Mouse (Mus musculus) 3T3-L1 (cell line): ENCODE measurements around the gene Lin28b.

ENCODE experiments used
- DNase-seq: peaks from one replicate; pipeline ENCODE4 v3.0.0-alpha.2; 2015; ENCODE audit warnings: low read depth, low spot score

Lin28b gene

GRCm38 (mm10) chr10:45485761-45486602, at the start of gene Lin28b:
TSS of gene Lin28b (minus strand) at chr10:45486395.
- no peak for DNase-seq

- peak; percentile 58 for DNase-seq
Observed at GRCm38 (mm10) chr10:45511764-45512163, 25.6 kb upstream of the Lin28b start.

DNA sequence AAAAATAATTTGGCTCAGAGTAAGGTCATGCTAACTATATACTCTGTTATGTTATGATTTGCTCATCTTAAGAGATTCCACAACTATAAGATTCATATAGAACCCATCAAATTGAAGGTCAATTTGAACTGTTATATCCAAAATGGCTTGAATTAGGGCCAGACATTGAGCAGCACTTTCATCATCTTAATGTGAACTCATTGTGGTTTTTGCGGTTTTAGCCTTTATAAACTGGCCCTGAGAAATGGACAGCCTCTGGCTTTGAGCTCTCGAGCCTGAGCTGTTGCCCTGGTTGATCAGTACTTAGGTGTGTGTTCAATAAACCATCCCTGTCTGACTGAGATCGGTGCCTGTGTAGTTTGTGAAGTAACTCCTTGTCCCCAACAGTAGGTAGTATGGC, 24.5 kb upstream of the Lin28b start:
- peak; percentile 55 for DNase-seq

DNA sequence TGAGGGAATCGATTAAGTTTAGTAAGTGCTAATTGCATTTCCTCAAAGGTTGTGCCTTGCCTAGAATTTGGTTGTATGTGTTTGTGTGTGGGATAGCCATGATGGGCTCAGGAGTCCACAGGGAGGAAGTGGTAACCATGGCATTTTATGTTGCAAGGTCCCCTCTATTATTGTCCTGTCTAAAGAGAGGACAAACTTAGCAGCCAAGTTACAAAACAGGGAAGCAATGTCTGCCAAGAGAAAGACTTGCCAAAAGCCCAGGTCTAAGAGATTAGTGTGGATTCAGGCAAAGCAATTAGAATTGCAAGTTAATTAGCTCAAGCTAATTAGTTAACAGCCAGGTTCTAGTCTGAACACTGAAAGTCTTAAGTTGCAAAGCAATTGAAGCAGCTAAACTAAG, 14.1 kb upstream of the Lin28b start:
- DNase-seq, result no peak

DNA sequence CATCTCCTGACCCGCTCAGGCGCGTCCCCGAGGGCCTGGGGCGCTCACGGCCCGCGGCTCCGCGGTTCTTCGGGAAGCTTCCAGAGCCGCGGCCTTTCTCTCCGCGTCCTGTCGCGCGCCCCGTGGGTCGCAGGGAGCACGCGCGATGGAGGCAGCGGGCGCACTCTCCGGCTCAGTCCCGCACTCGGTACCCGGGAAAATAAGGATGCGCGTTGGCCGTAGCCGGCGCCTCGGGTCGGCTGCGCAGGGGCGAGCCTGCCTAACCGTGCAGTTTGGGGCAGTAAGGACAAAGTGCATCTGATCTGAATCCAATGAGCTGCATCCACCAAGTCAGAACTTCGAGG, 380 bp upstream of the Lin28b start:
- no peak for DNase-seq

DNA sequence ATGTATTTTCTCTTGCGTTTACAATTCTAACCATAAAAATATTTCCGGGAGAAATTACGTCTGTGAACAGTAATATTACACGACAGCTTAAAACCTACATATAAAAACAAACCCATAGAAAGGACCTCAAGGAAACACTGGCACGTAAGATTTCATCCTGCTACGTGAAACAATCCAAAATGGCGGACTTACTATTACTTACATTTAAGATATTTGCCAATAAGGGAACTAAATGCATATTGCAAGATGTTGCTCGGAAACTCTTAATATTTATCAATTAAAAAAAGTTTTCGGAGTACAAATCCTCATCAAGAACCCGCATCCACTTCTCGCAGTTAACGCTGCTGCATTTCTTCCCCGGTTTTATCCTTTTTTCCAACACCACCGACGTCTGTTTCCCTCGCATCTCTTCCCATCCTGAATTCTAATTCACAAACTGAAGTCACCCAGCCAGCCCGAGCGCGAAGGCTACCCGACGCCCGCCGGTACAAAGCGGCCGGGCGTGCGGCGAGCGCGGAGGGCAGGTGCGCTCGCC, 902 bp downstream of the Lin28b start:
- no peak for DNase-seq

DNA sequence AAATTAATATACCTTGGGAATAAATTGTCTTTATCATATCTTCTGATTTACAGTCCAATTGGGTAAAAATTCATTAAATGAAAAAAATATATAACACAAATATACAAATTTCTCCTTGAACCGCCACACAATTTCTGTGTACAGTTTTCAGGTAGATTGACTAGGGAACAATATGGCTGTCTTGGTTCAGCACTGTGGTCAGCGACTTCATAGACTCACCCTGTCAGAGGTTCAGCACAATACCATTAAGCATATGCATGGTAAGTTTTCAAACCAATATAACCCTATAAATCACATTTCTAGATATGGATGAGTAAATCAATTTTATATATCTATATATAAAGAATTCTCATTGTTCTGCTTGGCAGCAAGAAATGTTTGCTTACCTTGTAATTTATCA, 3.0 kb downstream of the Lin28b start:
- DNase-seq, result peak; percentile 63

DNA sequence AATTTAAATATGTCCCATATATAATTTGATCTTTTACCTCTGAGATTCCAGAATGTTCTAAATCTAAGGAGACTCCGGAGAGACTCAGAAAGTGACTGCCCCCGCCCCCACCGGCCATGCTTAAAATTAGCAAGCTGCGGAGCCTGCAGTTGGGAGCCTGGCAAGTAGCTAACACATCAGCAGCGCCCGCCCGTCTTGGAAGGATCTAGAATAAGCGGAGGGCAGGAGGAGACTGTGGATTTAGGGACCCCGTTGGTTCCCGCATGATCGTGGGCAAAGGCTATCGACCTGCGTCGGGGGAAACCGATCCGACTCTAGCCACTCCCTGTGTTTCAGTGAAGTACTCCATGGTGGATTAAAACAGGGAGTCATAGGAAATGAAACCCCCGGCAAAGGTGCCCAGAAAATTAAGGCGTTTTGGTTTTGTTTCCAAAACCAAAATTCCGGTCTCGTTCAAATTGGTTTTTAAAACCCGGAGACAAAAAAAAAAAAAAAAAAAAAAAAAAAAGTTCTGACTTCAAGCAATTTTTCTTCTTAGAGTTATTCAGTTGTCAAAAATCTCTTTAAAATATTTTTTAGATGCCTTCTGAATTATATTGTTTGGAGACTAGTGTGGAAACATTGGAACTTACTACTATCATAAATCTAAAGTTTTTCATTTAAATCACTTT, 12.4 kb downstream of the Lin28b start:
- no peak for DNase-seq

- no peak for DNase-seq
Observed at GRCm38 (mm10) chr10:45473143-45473484, 13.1 kb downstream of the Lin28b start.

- no peak for DNase-seq
Observed at GRCm38 (mm10) chr10:45472431-45473142, 13.6 kb downstream of the Lin28b start.

DNA sequence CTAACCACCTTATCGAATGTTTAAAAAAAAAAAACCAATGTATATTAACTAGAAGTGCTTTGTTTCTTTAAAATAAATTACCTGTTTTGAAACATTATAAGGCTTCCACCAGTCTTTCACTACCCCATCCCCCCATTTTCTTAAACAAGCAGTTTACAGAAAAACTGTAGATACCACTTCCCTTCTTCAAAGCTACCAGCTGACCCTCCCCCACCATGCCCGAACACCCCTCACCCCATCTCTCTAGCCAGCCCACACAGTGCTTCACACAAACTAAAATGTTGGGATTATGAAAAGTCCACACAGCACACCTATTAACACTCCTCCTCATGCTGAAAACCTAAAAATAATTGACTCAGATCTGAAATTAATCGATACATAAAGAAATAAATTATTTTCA, 14.9 kb downstream of the Lin28b start:
- no peak for DNase-seq

DNA sequence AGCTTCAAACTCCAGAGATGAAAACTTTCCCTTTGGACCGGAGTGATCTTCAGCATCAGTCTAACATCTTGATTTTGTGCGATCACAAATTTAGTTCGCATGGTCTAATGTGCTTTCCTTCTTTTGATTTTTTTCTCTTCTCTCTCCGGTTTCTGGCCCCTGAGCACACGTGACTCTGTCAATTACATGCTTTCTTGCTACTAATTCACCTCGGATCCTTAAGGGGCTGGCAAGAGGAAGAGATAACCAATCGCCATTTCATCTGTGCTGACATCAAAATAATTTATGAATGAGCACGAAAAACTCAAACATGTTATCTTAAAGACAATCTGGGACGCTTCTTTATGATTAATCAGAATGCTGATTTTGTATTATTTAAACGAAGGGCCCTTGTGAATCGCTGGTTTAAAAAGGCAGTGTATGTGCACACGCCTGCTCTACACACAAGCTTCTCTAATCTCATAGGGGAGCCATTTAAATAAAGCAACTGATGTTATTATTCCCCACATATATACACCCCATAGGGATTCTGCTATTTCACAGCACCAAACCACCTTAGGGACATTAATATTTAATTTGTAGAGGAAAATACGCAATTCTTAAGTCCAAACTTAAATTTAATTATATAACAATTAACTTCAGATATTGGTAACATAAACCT, 16.0 kb downstream of the Lin28b start:
- peak; percentile 65 for DNase-seq

DNA sequence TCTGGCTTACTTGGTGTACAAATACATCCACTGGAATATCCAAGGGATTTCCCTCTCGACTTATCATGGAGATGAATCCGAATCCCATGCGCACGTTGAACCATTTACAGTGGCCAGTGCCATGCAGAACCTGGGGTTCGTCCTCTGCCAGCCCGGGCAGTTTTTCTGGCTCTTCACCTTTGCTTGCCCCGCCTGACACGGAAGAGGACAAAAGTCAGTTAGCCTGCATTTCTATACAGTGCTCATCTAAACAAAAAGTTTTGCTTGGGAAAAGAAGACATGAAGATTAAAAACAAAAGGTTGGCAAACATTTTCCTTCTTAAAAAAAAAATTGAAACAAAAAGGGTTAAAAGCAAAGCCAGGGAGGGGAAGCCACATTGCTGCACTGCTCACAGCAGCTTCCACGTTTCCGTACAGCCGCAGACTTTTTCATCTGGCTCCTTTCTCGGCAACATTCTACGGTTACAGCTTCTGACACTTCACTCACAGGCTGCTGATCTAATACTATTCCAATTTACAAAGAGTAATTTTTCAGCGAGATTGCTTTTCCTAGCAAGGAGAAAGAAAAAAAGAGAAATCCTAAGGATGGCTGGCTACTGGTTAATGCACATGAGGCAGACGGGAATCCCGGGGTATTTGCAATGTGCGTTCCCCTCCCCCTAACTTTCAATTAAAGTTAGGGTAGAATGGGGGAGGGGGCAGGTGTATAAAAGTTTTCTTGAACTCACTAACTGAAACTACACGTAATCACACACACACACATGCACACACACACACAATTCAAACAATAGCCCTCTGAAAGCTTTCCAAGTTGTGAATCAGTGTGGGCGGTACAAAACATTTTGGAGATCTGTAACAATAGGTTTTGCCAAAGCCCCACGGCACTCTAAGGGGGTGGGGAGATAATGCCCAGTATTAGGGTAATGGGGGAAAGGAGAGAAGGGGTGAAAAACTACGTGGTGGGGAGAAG, 16.9 kb downstream of the Lin28b start:
- DNase-seq, result peak; percentile 73

GRCm38 (mm10) chr10:45468180-45468915, 17.8 kb downstream of the Lin28b start:
- DNase-seq, result peak; percentile 46

- peak; percentile 62 for DNase-seq
Observed at GRCm38 (mm10) chr10:45458637-45459036, 27.6 kb downstream of the Lin28b start.

DNA sequence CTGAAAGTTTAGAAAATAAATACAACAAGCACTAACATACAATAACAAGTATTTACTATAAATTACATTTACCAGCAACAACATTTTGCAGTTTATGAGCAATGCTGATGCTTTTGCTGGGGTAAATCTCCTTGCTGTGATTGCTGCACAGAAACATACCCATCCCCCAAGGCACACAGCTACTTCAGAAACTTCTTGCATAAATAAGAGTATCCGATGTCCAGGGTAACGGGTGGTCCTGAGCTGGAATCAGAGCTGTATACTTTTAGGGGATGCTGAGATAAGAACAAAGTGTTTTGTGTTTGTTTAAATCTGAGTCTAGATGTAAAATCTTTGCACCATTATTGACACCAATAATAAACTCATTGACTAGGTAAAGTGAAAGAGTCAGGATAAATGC, 28.1 kb downstream of the Lin28b start:
- no peak for DNase-seq

GRCm38 (mm10) chr10:45446625-45447024, 39.6 kb downstream of the Lin28b start:
- DNase-seq, result no peak

DNA sequence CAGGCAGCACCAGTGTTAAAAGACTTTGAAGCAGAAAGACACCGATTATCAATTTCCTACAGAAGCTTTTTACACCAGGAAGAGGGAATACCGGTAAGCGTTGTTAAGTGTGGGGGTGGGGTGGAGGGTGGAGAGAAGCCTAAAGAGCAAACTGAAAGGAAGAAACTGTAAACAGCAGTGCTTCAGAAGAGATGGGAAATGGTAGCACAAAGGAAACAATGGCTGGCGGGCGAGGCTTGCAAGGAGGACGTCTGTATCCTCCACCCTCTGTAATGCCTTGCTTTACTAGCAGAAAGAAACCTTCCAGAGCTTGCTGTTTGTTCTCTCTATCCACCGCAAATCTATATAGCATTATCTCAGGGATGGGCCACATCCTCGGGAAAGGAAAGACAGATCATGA, 40.0 kb downstream of the Lin28b start:
- peak; percentile 52 for DNase-seq

GRCm38 (mm10) chr10:45422372-45422771, 63.8 kb downstream of the Lin28b start:
- DNase-seq, result no peak

DNA sequence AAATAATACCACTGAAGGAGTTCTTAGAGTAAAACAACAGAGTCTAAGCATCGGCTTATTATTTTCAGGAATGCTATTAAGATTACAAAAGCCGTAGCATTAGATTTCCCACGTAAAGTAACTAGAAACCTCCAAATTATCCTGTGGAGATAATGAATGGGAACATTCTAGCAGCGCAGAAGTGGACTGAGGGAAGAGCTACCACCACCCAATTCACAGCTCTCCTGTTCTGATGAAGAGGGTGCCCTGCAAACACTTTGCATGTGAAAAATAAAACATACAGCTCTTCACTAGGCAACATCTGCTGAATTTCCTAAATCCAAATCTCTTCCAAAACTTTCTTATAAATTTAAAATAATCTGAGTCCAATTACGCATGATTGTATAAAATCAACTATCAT, 74.1 kb downstream of the Lin28b start:
- DNase-seq, result no peak
